Mouse (Mus musculus) stomach, embryonic 15.5 days (tissue): ENCODE measurements at regions not wholly inside any gene's neighbourhood (a gene's known extent, or its start where the extent isn't known, plus 50 kb on each side); places are given as distances from the start of the nearest gene placed in this dataset.

Source experiments
- ATAC-seq: fragments of 200-750 bp; cut with Nextera tagmentation; 2 replicates; pipeline ENCODE4 v1.8.0; 2017; ENCODE audit warnings: low read depth, moderate number of reproducible peaks, moderate TSS enrichment; ENCODE audit not compliant: insufficient read depth, low FRiP score
- H3K27ac ChIP-seq: fragments of 300-500 bp; sonication (generic); 2 replicates; pipeline ENCODE4 v1.5.1; 2015; ENCODE audit warnings: mild to moderate bottlenecking, inconsistent platforms
- H3K27me3 ChIP-seq: fragments of 300-500 bp; sonication (generic); replicated peaks from 2 replicates; pipeline ENCODE4 v1.6.1; 2015; ENCODE audit warnings: inconsistent platforms
- H3K36me3 ChIP-seq: fragments of 300-500 bp; sonication (generic); 2 replicates; pipeline ENCODE4 v1.6.1; 2015; ENCODE audit warnings: inconsistent platforms
- H3K4me1 ChIP-seq: fragments of 300-500 bp; sonication (generic); 2 replicates; pipeline ENCODE4 v1.6.1; 2015; ENCODE audit warnings: inconsistent platforms
- H3K4me2 ChIP-seq: fragments of 300-500 bp; sonication (generic); 2 replicates; pipeline ENCODE4 v1.6.1; 2015; ENCODE audit warnings: mild to moderate bottlenecking, inconsistent platforms
- H3K4me3 ChIP-seq: fragments of 300-500 bp; sonication (generic); replicated peaks from 2 replicates; pipeline ENCODE4 v1.5.1; 2015; ENCODE audit warnings: inconsistent platforms
- H3K9ac ChIP-seq: fragments of 300-500 bp; sonication (generic); 2 replicates; pipeline ENCODE4 v1.6.1; 2015; ENCODE audit warnings: inconsistent platforms
- H3K9me3 ChIP-seq: fragments of 300-500 bp; sonication (generic); 2 replicates; pipeline ENCODE4 v1.6.1; 2016; ENCODE audit warnings: inconsistent platforms
- WGBS: fragments of 180-500 bp; shearing (Covaris S2); methylation state at CpG from one replicate; pipeline ENCODE4 v1.1.7; 2015; 5-methylcytosine and 5-hydroxymethylcytosine counted together

GRCm38 (mm10) chr5:54212038-54212589 is 213.8 kb downstream of the Stim2 start:
- Histone ChIP-seq H3K27ac (no peak overlapping the region), H3K4me1 (no peaks in the 10 kb centered on the region), H3K4me3 (no peak overlapping the region), H3K4me2 (no peak overlapping the region), H3K27me3 (no peaks in the 10 kb centered on the region), H3K9ac (no peak overlapping the region), H3K36me3 (no peaks in the 10 kb centered on the region), H3K9me3 (no peaks in the 10 kb centered on the region)
- no peak for ATAC-seq
- 49% methylated on average over 5 of the region's 5 CpGs for WGBS

DNA sequence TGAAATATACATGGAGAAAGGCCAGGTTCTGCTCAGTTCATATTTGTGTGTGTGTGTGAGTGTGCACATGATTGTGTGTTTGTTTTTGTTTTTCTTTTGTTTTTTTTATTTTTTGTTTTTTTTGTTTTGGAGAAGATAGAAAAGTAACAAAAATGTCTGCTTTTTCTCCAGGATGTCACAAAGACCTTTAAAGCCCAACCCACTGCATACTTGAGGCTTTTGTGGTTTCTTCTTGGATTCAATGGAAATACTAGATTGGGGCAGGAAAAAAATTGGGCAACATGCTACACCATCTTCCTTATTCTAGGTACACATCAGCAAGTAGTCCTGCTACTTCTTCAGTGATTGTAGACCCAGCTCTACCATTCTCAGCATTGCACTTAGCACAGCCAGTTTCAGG is 226.7 kb downstream of the Stim2 start:
- no peaks in the 10 kb centered on the region for H3K9me3 ChIP-seq
- H3K9ac ChIP-seq, result no peak overlapping the region
- H3K36me3 ChIP-seq, result no peaks in the 10 kb centered on the region
- H3K4me3 ChIP-seq, result no peak overlapping the region
- H3K4me2 ChIP-seq, result no peak overlapping the region
- H3K4me1 ChIP-seq, result no peaks in the 10 kb centered on the region
- no peaks in the 10 kb centered on the region for H3K27me3 ChIP-seq
- ATAC-seq, result no peak
- no peak overlapping the region for H3K27ac ChIP-seq

- WGBS, result 67% methylated on average over 1 of the region's 1 CpGs
- Histone ChIP-seq H3K4me2 (no peak overlapping the region), H3K4me1 (no peaks in the 10 kb centered on the region), H3K9ac (no peak overlapping the region), H3K4me3 (no peak overlapping the region), H3K27ac (no peak overlapping the region), H3K36me3 (no peaks in the 10 kb centered on the region), H3K9me3 (no peaks in the 10 kb centered on the region), H3K27me3 (no peaks in the 10 kb centered on the region)
- ATAC-seq, result no peak
These were observed 236.3 kb downstream of the Stim2 start for GRCm38 (mm10) chr5:54234580-54234979.

GRCm38 (mm10) chr5:54235226-54235625 is 236.9 kb downstream of the Stim2 start:
- H3K4me1 ChIP-seq, result no peaks in the 10 kb centered on the region
- no peak overlapping the region for H3K4me2 ChIP-seq
- H3K36me3 ChIP-seq, result no peaks in the 10 kb centered on the region
- H3K27ac ChIP-seq, result no peak overlapping the region
- no peak overlapping the region for H3K4me3 ChIP-seq
- WGBS, result 56% methylated on average over 6 of the region's 6 CpGs
- no peaks in the 10 kb centered on the region for H3K27me3 ChIP-seq
- H3K9ac ChIP-seq, result no peak overlapping the region
- ATAC-seq, result no peak
- no peaks in the 10 kb centered on the region for H3K9me3 ChIP-seq

DNA sequence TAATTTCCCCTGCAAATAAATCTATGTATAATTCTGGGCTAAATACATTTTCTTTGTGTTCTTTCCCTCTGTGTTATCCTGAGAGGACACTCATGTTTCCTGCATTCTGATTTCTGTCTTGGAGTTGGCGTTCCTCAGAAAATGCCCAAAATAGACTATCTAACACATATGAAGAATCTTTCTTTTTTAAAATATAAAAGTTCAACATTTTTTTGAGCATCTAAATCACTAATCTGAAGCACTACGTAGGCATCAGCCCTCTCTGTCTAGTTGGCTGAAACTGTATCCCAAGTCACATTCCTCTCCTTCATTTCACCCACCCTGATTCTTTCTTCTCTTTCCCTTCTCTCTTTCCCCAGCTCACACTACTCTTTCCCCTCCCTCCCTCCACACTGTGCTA is 238.9 kb downstream of the Stim2 start:
- WGBS, result 77% methylated on average over 2 of the region's 2 CpGs
- Histone ChIP-seq H3K4me3 (no peak overlapping the region), H3K27ac (no peak overlapping the region), H3K9ac (no peak overlapping the region), H3K36me3 (no peaks in the 10 kb centered on the region), H3K4me2 (no peak overlapping the region), H3K9me3 (no peaks in the 10 kb centered on the region), H3K27me3 (no peaks in the 10 kb centered on the region), H3K4me1 (no peaks in the 10 kb centered on the region)
- ATAC-seq, result no peak

DNA sequence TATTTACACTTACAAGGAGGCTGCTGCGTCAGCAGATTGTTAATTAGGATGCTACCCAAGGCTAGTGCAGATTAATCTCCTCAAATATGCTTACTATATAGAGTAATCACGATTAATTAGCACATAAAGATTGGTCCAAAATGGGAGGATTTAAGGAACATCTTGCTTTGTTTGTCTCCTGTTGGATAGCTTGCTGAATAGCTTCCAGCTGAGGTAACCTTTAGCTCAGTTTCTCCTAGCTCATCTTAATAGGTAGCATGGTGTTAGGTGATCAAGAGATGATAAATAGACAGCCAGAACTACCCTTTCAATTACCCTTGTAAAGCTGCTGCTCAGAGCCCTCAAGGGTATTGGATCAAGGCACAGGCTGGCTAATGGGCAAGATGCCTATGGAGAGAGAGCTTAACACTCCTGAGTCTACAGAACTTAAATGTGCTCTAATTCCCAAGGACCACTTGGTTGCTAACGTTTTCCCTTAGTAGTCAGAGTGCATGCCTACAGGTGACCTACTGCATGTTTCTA is 240.4 kb downstream of the Stim2 start:
- Histone ChIP-seq H3K9me3 (no peaks in the 10 kb centered on the region), H3K4me2 (no peak overlapping the region), H3K27me3 (no peaks in the 10 kb centered on the region), H3K4me1 (no peaks in the 10 kb centered on the region), H3K36me3 (no peaks in the 10 kb centered on the region), H3K4me3 (no peak overlapping the region), H3K27ac (no peak overlapping the region), H3K9ac (no peak overlapping the region)
- WGBS, result 76% methylated on average over 3 of the region's 3 CpGs
- no peak for ATAC-seq

GRCm38 (mm10) chr5:54239586-54239985 is 241.3 kb downstream of the Stim2 start:
- no peaks in the 10 kb centered on the region for H3K9me3 ChIP-seq
- no peaks in the 10 kb centered on the region for H3K27me3 ChIP-seq
- H3K36me3 ChIP-seq, result no peaks in the 10 kb centered on the region
- ATAC-seq, result no peak
- H3K4me2 ChIP-seq, result no peak overlapping the region
- H3K4me1 ChIP-seq, result no peaks in the 10 kb centered on the region
- no peak overlapping the region for H3K27ac ChIP-seq
- H3K9ac ChIP-seq, result no peak overlapping the region
- 74% methylated on average over 3 of the region's 3 CpGs for WGBS
- no peak overlapping the region for H3K4me3 ChIP-seq

- Histone ChIP-seq H3K27ac (no peak overlapping the region), H3K9me3 (no peaks in the 10 kb centered on the region), H3K36me3 (no peaks in the 10 kb centered on the region), H3K9ac (no peak overlapping the region), H3K4me3 (no peak overlapping the region), H3K4me1 (no peaks in the 10 kb centered on the region), H3K4me2 (peak overlapping the region; percentile 29), H3K27me3 (no peaks in the 10 kb centered on the region)
- ATAC-seq, result no peak
- 34% methylated on average over 20 of the region's 20 CpGs for WGBS
These were observed 243.0 kb downstream of the Stim2 start for GRCm38 (mm10) chr5:54241169-54241917.

DNA sequence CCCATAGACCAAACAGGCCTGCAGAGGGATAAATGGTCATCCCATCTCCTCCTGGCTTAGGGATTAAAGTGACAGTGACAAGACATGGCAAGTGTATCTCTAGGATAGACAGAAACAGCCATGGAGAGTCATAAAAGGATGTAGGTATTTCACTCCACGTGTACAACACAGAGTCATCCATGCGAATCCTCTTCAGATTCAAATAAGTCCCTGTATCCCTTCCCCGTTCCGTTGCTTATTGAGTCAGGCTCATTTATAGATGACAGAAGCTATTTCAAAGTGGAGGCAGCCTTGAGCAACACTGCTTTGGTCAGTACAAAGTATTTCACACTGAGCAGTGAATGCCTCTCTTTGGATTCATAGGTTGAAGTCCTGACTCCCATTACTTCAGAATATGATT is 243.8 kb downstream of the Stim2 start:
- 90% methylated on average over 4 of the region's 4 CpGs for WGBS
- H3K4me1 ChIP-seq, result no peaks in the 10 kb centered on the region

GRCm38 (mm10) chr5:54252038-54252437 is 253.7 kb downstream of the Stim2 start:
- 88% methylated on average over 2 of the region's 2 CpGs for WGBS
- no peak for ATAC-seq
- no peak overlapping the region for H3K9ac ChIP-seq
- H3K9me3 ChIP-seq, result no peaks in the 10 kb centered on the region
- H3K27me3 ChIP-seq, result no peaks in the 10 kb centered on the region
- no peak overlapping the region for H3K4me2 ChIP-seq
- no peak overlapping the region for H3K4me3 ChIP-seq
- no peaks in the 10 kb centered on the region for H3K36me3 ChIP-seq
- no peaks in the 10 kb centered on the region for H3K4me1 ChIP-seq
- H3K27ac ChIP-seq, result no peak overlapping the region

More for the DNA sequence above, 243.8 kb downstream of the Stim2 start:
- Histone ChIP-seq H3K27ac (no peak overlapping the region), H3K4me3 (no peak overlapping the region), H3K27me3 (no peaks in the 10 kb centered on the region), H3K9ac (no peak overlapping the region), H3K4me2 (no peak overlapping the region), H3K36me3 (no peaks in the 10 kb centered on the region), H3K9me3 (no peaks in the 10 kb centered on the region)
- no peak for ATAC-seq

DNA sequence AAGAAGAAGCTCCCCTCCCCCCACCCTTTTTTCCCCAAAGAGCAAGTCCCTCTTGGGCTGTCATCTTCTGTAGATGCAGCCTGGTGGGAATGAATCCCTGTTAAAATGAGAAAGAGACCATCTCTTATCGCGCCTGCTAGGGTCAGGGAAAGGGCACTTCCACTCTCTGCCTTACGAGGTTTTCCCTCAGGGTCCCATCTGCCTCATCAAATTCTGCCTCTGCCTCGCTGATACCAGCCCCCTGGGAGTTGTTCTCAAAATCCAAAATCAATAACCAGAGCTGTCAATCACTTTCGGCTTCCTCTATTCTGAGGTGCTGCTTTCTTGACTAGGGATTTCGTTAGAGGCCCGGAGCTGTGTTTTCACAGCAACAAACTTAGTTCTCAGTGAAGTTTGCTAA is 255.7 kb downstream of the Stim2 start:
- H3K27me3 ChIP-seq, result no peaks in the 10 kb centered on the region
- H3K27ac ChIP-seq, result no peak overlapping the region
- H3K36me3 ChIP-seq, result no peaks in the 10 kb centered on the region
- no peaks in the 10 kb centered on the region for H3K4me1 ChIP-seq
- WGBS, result 58% methylated on average over 7 of the region's 7 CpGs
- no peak for ATAC-seq
- H3K9ac ChIP-seq, result no peak overlapping the region
- no peak overlapping the region for H3K4me2 ChIP-seq
- no peak overlapping the region for H3K4me3 ChIP-seq
- no peaks in the 10 kb centered on the region for H3K9me3 ChIP-seq

DNA sequence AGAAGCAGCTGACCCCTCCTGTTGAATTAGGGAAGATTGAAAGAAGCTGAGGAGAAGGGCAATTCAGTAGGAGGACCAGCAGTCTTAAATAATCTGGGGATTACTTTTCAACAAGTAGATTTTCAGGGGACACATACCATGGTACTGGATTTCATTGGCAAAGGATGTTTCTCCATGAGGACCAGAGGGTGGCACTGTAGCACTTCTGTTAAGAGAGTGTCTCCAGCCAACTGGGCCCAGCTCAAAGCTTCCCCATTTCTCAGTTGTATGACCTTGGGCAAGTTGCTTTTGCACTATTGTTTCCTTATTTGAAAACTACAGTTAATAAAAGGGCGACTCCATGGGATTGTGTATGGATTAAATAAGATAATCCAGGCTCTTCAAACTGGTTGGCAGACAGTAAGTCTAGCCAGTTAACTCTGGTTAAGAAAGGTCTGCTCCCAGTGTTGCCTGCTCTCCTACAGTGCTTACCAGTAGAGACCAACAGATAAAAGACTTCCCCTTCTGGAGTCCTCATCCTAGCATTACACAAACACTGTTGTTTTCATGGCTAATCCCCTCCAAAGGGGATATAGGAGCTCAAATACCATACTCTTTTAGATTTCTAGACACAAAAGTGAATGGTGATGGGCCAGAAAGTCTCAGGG is 259.9 kb downstream of the Stim2 start:
- Histone ChIP-seq H3K4me1 (no peaks in the 10 kb centered on the region), H3K27me3 (no peaks in the 10 kb centered on the region), H3K9me3 (no peaks in the 10 kb centered on the region), H3K27ac (no peak overlapping the region), H3K9ac (no peak overlapping the region), H3K4me3 (no peak overlapping the region), H3K4me2 (no peak overlapping the region), H3K36me3 (no peaks in the 10 kb centered on the region)
- 16% methylated on average over 1 of the region's 1 CpGs for WGBS
- ATAC-seq, result no peak
